Mouse (Mus musculus): ENCODE measurements around the gene Crkl. TPM values are rescaled to one million over a fixed set of nuclear protein-coding genes. Genes with fewer than 3 reads are reported as not detected.

The Crkl gene
- polyA plus RNA-seq, 1 experiment from 2014 or later = 81.5 TPM

DNA sequence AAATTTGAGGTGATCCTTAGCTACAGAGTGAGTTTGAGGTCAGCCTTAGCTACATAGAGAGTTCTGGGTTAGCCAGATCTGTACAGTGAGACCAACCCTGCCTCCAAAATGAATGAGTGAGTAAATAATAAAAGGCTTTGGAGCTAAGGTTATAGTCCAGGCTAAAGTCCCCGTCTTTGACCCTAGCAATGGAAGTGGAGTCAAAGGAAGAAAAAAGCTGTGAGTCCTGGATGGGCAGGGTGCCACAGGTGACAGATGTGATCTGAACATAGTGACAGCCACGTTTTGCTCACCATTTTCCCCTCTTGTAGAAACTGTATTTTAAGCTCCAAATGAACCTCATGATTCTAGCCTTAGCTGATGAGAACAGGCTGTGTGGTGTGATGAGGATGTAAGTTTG is 67.1 kb downstream of the Crkl start:
- peaks cover 99% of the 10 kb centered on the region for H3K36me3 ChIP-seq

DNA sequence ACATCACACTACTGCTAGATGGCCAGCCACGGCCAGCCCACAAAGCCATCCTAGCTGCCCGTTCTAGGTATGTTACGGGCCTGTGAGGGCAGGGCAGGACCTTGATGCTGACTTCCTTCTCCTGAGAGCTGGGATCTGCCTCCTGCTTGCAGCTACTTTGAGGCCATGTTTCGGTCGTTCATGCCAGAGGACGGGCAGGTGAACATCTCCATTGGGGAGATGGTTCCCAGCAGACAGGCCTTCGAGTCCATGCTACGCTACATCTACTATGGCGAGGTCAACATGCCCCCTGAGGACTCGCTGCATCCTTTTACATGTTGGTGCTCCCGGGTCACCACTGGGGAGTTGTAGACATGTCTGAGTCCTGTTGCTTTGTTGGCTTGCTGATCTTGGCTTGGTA is 72.4 kb downstream of the Crkl start:
- H3K4me3 ChIP-seq = no peak overlapping the region

More for the DNA sequence above, 67.1 kb downstream of the Crkl start:
- no peak for DNase-seq (ENCODE audit: low spot score)
- no peaks in the 10 kb centered on the region for H3K9me3 ChIP-seq
- 93% methylated on average over 2 of the region's 2 CpGs for WGBS
- no peak overlapping the region for H3K27ac ChIP-seq
- no peaks in the 10 kb centered on the region for H3K4me1 ChIP-seq (replicated peaks)
- H3K27me3 ChIP-seq (ENCODE audit: insufficient read depth, poor library complexity, severe bottlenecking) = no peaks in the 10 kb centered on the region
- H3K4me3 ChIP-seq = no peak overlapping the region

DNA sequence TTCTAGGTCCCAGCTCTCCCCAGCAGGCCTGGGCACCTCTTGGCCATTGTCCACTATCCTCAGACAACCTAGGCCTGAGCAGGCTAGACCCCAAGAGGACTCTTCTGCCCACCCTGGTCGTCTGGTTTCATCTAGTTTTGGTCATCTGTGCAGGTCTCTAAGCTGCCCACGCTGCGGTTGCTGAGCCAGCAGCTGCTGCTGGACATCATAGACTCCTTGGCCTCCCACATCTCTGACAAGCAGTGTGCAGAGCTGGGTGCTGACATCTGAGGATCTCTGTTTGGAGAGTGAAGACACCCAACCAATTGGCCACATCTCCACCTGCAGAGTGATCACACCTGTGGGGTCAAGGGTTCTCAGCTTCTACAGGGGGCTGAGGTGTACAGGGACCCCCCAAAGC is 73.7 kb downstream of the Crkl start:
- H3K36me3 ChIP-seq = peaks cover 84% of the 10 kb centered on the region
- 88% methylated on average over 3 of the region's 3 CpGs for WGBS

More for the DNA sequence above, 72.4 kb downstream of the Crkl start:
- H3K4me1 ChIP-seq (replicated peaks) = peaks cover 7% of the 10 kb centered on the region; the same call in 1 of the 2 replicates
- H3K36me3 ChIP-seq = peaks cover 98% of the 10 kb centered on the region
- no peak overlapping the region for H3K27ac ChIP-seq
- no peak for DNase-seq (ENCODE audit: low spot score)
- 93% methylated on average over 11 of the region's 11 CpGs for WGBS
- no peaks in the 10 kb centered on the region for H3K9me3 ChIP-seq
- no peaks in the 10 kb centered on the region for H3K27me3 ChIP-seq (ENCODE audit: insufficient read depth, poor library complexity, severe bottlenecking)

DNA sequence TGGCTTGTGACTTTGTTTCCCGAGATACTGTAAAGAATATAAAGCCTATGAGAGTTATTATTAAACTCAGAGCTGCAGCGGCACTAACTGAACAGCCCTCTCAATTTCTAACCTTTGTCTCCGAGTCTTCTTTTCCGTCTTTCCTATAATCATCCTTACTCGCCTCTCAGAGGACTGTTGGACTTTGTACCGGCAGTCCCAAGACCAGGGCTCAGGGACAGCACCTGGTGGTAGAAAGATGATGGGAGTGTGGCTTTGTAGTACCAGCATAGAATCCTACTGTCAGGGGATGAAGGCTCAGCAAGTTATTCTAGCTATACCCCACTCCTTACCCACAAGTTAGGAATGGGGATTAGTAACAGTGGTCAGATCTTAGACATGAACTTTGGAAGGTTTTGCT is 74.4 kb downstream of the Crkl start:
- Histone ChIP-seq H3K36me3 (peaks cover 77% of the 10 kb centered on the region), H3K4me1 (replicated peaks) (peaks cover 18% of the 10 kb centered on the region)
- 92% methylated on average over 6 of the region's 6 CpGs for WGBS

More for the DNA sequence above, 73.7 kb downstream of the Crkl start:
- H3K4me3 ChIP-seq = no peak overlapping the region
- no peak overlapping the region for H3K27ac ChIP-seq
- peaks cover 18% of the 10 kb centered on the region for H3K4me1 ChIP-seq (replicated peaks)
- no peaks in the 10 kb centered on the region for H3K27me3 ChIP-seq (ENCODE audit: insufficient read depth, poor library complexity, severe bottlenecking)
- no peak for DNase-seq (ENCODE audit: low spot score)
- H3K9me3 ChIP-seq = no peaks in the 10 kb centered on the region

GRCm38 (mm10) chr16:17527606-17528005 is 75.8 kb downstream of the Crkl start:
- no peaks in the 10 kb centered on the region for H3K9me3 ChIP-seq
- H3K4me1 ChIP-seq (replicated peaks) = peaks cover 30% of the 10 kb centered on the region
- no peaks in the 10 kb centered on the region for H3K27me3 ChIP-seq (ENCODE audit: insufficient read depth, poor library complexity, severe bottlenecking)
- peaks cover 63% of the 10 kb centered on the region for H3K36me3 ChIP-seq
- H3K4me3 ChIP-seq = no peak overlapping the region
- no peak overlapping the region for H3K27ac ChIP-seq
- DNase-seq (ENCODE audit: low spot score) = no peak

More for the DNA sequence above, 74.4 kb downstream of the Crkl start:
- Histone ChIP-seq H3K4me3 (no peak overlapping the region), H3K27ac (no peak overlapping the region), H3K27me3 (ENCODE audit: insufficient read depth, poor library complexity, severe bottlenecking) (no peaks in the 10 kb centered on the region), H3K9me3 (no peaks in the 10 kb centered on the region)
- no peak for DNase-seq (ENCODE audit: low spot score)

- peaks cover 56% of the 10 kb centered on the region for H3K36me3 ChIP-seq
- H3K4me3 ChIP-seq = no peak overlapping the region
- DNase-seq (ENCODE audit: low spot score) = no peak
- peaks cover 30% of the 10 kb centered on the region for H3K4me1 ChIP-seq (replicated peaks)
- H3K27me3 ChIP-seq (ENCODE audit: insufficient read depth, poor library complexity, severe bottlenecking) = no peaks in the 10 kb centered on the region
- H3K9me3 ChIP-seq = no peaks in the 10 kb centered on the region
- 89% methylated on average over 13 of the region's 13 CpGs for WGBS
- no peak overlapping the region for H3K27ac ChIP-seq
Measured at GRCm38 (mm10) chr16:17528276-17528675, 76.5 kb downstream of the Crkl start.

DNA sequence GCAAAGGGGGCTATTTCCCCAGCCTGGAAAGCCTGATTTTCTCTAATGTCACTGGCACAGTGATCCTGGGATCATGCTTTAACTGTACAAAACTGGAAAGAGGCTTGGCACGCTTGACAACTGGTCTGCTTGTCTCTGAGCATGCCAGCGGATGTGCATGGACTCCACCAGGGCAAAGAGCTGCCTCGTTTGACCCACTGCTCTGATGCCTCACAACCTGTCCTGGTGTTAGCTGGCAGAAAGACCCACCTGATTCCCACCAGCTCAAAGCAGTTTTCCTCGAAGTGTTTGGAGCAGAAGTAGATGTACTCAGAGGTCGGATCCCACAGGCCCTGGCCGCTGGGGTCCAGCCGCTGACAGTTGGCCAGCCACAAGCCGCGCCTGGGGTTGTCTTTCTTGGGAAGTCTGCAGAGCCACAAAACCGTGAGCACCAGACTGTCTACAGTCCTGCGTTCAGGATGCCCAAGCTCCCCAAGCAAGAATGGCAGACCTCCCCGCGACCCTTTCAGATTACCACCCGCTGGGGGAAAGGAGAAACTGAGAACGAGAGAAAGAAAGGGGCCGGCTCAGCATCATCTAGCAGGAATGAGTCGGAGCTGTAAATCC is 78.3 kb downstream of the Crkl start:
- H3K36me3 ChIP-seq = peaks cover 40% of the 10 kb centered on the region
- peak overlapping the region; percentile 78 for H3K4me3 ChIP-seq
- H3K9me3 ChIP-seq = no peaks in the 10 kb centered on the region
- 20% methylated on average over 17 of the region's 17 CpGs for WGBS
- H3K27ac ChIP-seq = peak overlapping the region; percentile 92
- no peaks in the 10 kb centered on the region for H3K27me3 ChIP-seq (ENCODE audit: insufficient read depth, poor library complexity, severe bottlenecking)
- DNase-seq (ENCODE audit: low spot score) = no peak
- H3K4me1 ChIP-seq (replicated peaks) = peaks cover 30% of the 10 kb centered on the region

GRCm38 (mm10) chr16:17530640-17531288 is 79.0 kb downstream of the Crkl start, which contains the start of gene Thap7:
Gene Thap7, minus strand, starts transcription at chr16:17531136.
- Histone ChIP-seq H3K4me1 (replicated peaks) (peaks cover 30% of the 10 kb centered on the region), H3K27ac (peak within 1 kb of the TSS; percentile 92), H3K9me3 (no peaks in the 10 kb centered on the region), H3K4me3 (peak within 1 kb of the TSS; percentile 78), H3K36me3 (peaks cover 34% of the 10 kb centered on the region), H3K27me3 (ENCODE audit: insufficient read depth, poor library complexity, severe bottlenecking) (no peaks in the 10 kb centered on the region)
- under 1% methylated on average over 67 of the region's 67 CpGs for WGBS
- peak; percentile 98 for DNase-seq (ENCODE audit: low spot score)

GRCm38 (mm10) chr16:17532271-17532670 is 80.5 kb downstream of the Crkl start:
- no peak for DNase-seq (ENCODE audit: low spot score)
- Histone ChIP-seq H3K27ac (no peak overlapping the region), H3K4me3 (peak overlapping the region; percentile 78), H3K36me3 (peaks cover 19% of the 10 kb centered on the region), H3K4me1 (replicated peaks) (peaks cover 30% of the 10 kb centered on the region), H3K9me3 (no peaks in the 10 kb centered on the region), H3K27me3 (ENCODE audit: insufficient read depth, poor library complexity, severe bottlenecking) (no peaks in the 10 kb centered on the region)
- 55% methylated on average over 4 of the region's 4 CpGs for WGBS

- Histone ChIP-seq H3K27ac (no peak overlapping the region), H3K4me3 (no peak overlapping the region), H3K27me3 (ENCODE audit: insufficient read depth, poor library complexity, severe bottlenecking) (no peaks in the 10 kb centered on the region), H3K9me3 (no peaks in the 10 kb centered on the region), H3K4me1 (replicated peaks) (peaks cover 30% of the 10 kb centered on the region), H3K36me3 (peaks cover 13% of the 10 kb centered on the region)
- no peak for DNase-seq (ENCODE audit: low spot score)
- 68% methylated on average over 14 of the region's 14 CpGs for WGBS
Measured at GRCm38 (mm10) chr16:17532676-17533329, 81.0 kb downstream of the Crkl start.

DNA sequence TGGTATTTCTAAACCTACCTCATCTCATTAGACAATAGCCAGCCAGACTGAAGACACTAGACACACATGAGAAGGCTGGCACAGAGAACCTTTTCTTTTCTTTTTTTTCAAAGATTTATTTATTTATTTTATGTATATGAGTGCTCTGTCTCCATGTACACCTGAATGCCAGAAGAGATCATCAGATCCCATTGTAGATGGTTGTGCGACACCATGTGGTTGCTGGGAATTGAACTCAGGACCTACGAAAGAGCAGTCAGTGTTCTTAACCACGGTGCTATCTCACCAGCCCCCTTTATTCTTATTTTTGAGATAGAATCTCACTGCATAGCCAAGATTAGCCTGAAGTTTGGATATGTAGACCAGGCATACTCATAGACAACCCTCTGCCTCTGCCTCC is 84.8 kb downstream of the Crkl start:
- no peak for DNase-seq (ENCODE audit: low spot score)
- Histone ChIP-seq H3K36me3 (no peaks in the 10 kb centered on the region), H3K9me3 (no peaks in the 10 kb centered on the region), H3K4me1 (replicated peaks) (peaks cover 10% of the 10 kb centered on the region), H3K4me3 (no peak overlapping the region), H3K27me3 (ENCODE audit: insufficient read depth, poor library complexity, severe bottlenecking) (no peaks in the 10 kb centered on the region), H3K27ac (no peak overlapping the region)
- 92% methylated on average over 3 of the region's 3 CpGs for WGBS

All from hindbrain, embryonic 10.5 days (tissue).